Mouse (Mus musculus): Measurements from ENCODE around the gene Nup54.

GRCm38 (mm10) chr5:92370392-92370791, 64.6 kb downstream of the Nup54 start:
- no peak for TF ChIP-seq POLR2A (IDR thresholded peaks at IDR 0.05; ENCODE audit: extremely low read depth, insufficient read depth, low read length)
- TF ChIP-seq CTCF (IDR thresholded peaks at IDR 0.05; ENCODE audit: extremely low read depth, insufficient read depth, low read length) = no peak
